In the genomic region with DNA sequence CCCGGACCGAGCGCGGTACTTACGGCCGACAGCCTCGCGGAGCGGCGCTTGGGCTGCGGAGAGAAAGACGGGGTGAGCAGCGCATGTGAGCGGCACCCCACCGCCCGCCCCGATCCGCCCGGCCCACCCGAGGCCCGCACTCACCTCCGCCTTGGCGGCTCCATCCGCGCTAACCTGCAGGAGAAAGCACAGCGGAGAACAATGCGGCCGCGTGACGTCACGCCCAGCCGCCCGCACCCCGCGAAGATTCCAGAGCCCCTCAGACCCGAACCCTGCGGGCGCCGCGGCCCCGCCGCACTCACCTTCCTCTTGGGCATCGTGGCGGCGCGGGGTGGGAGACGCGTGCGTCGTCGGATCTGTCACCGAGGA, we compare ENCODE assay signal across 8 mouse cellular contexts. TPM values are rescaled to one million over a fixed set of nuclear protein-coding genes. Genes with fewer than 3 reads are reported as not detected.
A peak's percentile ranks its signal among the peaks of the same experiment; 100 is the strongest.
DNase-seq lines count a peak whose midpoint lies in the region; ATAC-seq and TF ChIP-seq lines count a peak whose summit lies in the region.

No protein-coding gene starts in this region.

- peaks cover 18% of the 10 kb centered on the region for H3K4me1 ChIP-seq in lung, embryonic 16.5 days (replicated peaks; ENCODE audit: control insufficient read depth, insufficient read depth, low read length)
- peaks cover 8% of the 10 kb centered on the region; the same call in 1 of the 2 replicates for H3K4me1 ChIP-seq in embryonic fibroblast, embryonic 13.5 days (ENCODE audit: control insufficient read depth, insufficient read depth, low read length)
- peaks cover 14% of the 10 kb centered on the region for H3K4me1 ChIP-seq in limb, embryonic 14.5 days (ENCODE audit: control insufficient read depth, insufficient read depth, low read length)
- H3K4me1 ChIP-seq in stomach, embryonic 15.5 days: peaks cover 14% of the 10 kb centered on the region

- DNase-seq in lung, postnatal 4 days: no peak
- peak; percentile 71 for DNase-seq in limb, embryonic 14.5 days (ENCODE audit: low spot score)
- no peak for DNase-seq in kidney, postnatal 10 days
- no peak for DNase-seq in frontal cortex, postnatal 10 days (ENCODE audit: low spot score in 2 of 2)
- no peak for DNase-seq in thymus, adult 18-20 months

- peak overlapping the region; percentile 98 for H3K9ac ChIP-seq in lung, embryonic 16.5 days (ENCODE audit: low read length)
- H3K9ac ChIP-seq in limb, embryonic 14.5 days (ENCODE audit: low read depth, low read length, severe bottlenecking): peak overlapping the region; percentile 98
- H3K9ac ChIP-seq in stomach, embryonic 15.5 days: peak overlapping the region; percentile 86

- no peak; the same call in 1 of the 2 replicates for TF ChIP-seq POLR2A in embryonic fibroblast, embryonic 13.5 days (IDR thresholded peaks at IDR 0.05; ENCODE audit: low read depth, low read length)
- TF ChIP-seq POLR2A in limb, embryonic 14.5 days (IDR thresholded peaks at IDR 0.05; ENCODE audit: borderline replicate concordance, extremely low read depth, insufficient read depth, insufficient read length): no peak

- peak overlapping the region; percentile 86 for H3K27ac ChIP-seq in lung, embryonic 16.5 days (ENCODE audit: low read length)
- peak overlapping the region; percentile 81 for H3K27ac ChIP-seq in embryonic fibroblast, embryonic 13.5 days (ENCODE audit: insufficient read depth, low read length)
- H3K27ac ChIP-seq in limb, embryonic 14.5 days (replicated peaks; ENCODE audit: low read depth, low read length): peak overlapping the region; percentile 97
- peak overlapping the region; percentile 97 for H3K27ac ChIP-seq in stomach, embryonic 15.5 days

- H3K9me3 ChIP-seq in lung, embryonic 16.5 days (ENCODE audit: control insufficient read depth, low read length): no peaks in the 10 kb centered on the region
- no peaks in the 10 kb centered on the region for H3K9me3 ChIP-seq in limb, embryonic 14.5 days (ENCODE audit: control insufficient read depth, low read length)
- no peaks in the 10 kb centered on the region for H3K9me3 ChIP-seq in stomach, embryonic 15.5 days

- H3K4me2 ChIP-seq in lung, embryonic 16.5 days (ENCODE audit: low read depth, low read length): peak overlapping the region; percentile 91
- H3K4me2 ChIP-seq in limb, embryonic 14.5 days (replicated peaks; ENCODE audit: low read depth, low read length, severe bottlenecking): peak overlapping the region; percentile 86
- H3K4me2 ChIP-seq in stomach, embryonic 15.5 days: peak overlapping the region; percentile 59

- peak overlapping the region; percentile 93 for H3K4me3 ChIP-seq in lung, embryonic 16.5 days (ENCODE audit: low read length)
- H3K4me3 ChIP-seq in embryonic fibroblast, embryonic 13.5 days (ENCODE audit: insufficient read depth, low read length): peak overlapping the region; percentile 90
- peak overlapping the region; percentile 97 for H3K4me3 ChIP-seq in limb, embryonic 14.5 days (replicated peaks; ENCODE audit: low read length)
- H3K4me3 ChIP-seq in stomach, embryonic 15.5 days (replicated peaks): peak overlapping the region; percentile 92

- peaks cover 29% of the 10 kb centered on the region for H3K36me3 ChIP-seq in lung, embryonic 16.5 days (ENCODE audit: control insufficient read depth, insufficient read depth, low read length)
- H3K36me3 ChIP-seq in limb, embryonic 14.5 days (ENCODE audit: control insufficient read depth, insufficient read depth, low read length): peaks cover 44% of the 10 kb centered on the region
- H3K36me3 ChIP-seq in stomach, embryonic 15.5 days: peaks cover 29% of the 10 kb centered on the region

- no peaks in the 10 kb centered on the region for H3K27me3 ChIP-seq in lung, embryonic 16.5 days (ENCODE audit: control insufficient read depth, insufficient read depth, low read depth, low read length)
- H3K27me3 ChIP-seq in limb, embryonic 14.5 days (ENCODE audit: control insufficient read depth, insufficient read depth, low read length): no peaks in the 10 kb centered on the region
- H3K27me3 ChIP-seq in stomach, embryonic 15.5 days (replicated peaks): no peaks in the 10 kb centered on the region

- no peak for TF ChIP-seq CTCF in embryonic fibroblast, embryonic 13.5 days (IDR thresholded peaks at IDR 0.05; ENCODE audit: borderline replicate concordance, insufficient read depth, low read length)

- WGBS in lung, embryonic 16.5 days: 0% methylated on average over 40 of the region's 52 CpGs
- 1% methylated on average over 16 of the region's 52 CpGs for WGBS in limb, embryonic 14.5 days
- WGBS in stomach, embryonic 15.5 days: under 1% methylated on average over 41 of the region's 52 CpGs

- peak; percentile 63 for ATAC-seq in lung, embryonic 16.5 days (ENCODE audit: low read depth)
- peak; percentile 57 for ATAC-seq in limb, embryonic 14.5 days (ENCODE audit: low FRiP score, low read depth)
- peak; percentile 45 for ATAC-seq in stomach, embryonic 15.5 days (ENCODE audit: insufficient read depth, low FRiP score, low read depth)

RNA-seq across cellular contexts. Expression of a gene that starts 0.3 kb away (rescaled TPM):
- 506 and 671 TPM in 2 replicates for polyA plus RNA-seq in lung, embryonic 16.5 days (2015; fragmentation: Nextera tagmentation; extraction: Ambion mirVana)
- 261 and 299 TPM in 2 replicates for polyA plus RNA-seq in embryonic fibroblast, embryonic 13.5 days (2011; ENCODE audit: insufficient read length, low read depth, missing spikeins)
- polyA plus RNA-seq in limb, embryonic 14.5 days (2012; rRNA removed): 283 and 371 TPM in 2 replicates
- 661 and 673 TPM in 2 replicates for polyA plus RNA-seq in limb, embryonic 14.5 days (2014; fragmentation: Nextera tagmentation; extraction: Ambion mirVana)
- polyA plus RNA-seq in stomach, embryonic 15.5 days (2015; fragmentation: Nextera tagmentation; extraction: Ambion mirVana): 476 and 575 TPM in 2 replicates

RNA-seq across cellular contexts. Expression of a gene that starts 17.9 kb away (rescaled TPM):
- polyA plus RNA-seq in lung, embryonic 16.5 days (2015; fragmentation: Nextera tagmentation; extraction: Ambion mirVana): 42.0 and 42.2 TPM in 2 replicates
- polyA plus RNA-seq in embryonic fibroblast, embryonic 13.5 days (2011; ENCODE audit: insufficient read length, low read depth, missing spikeins): 28.5 and 35.2 TPM in 2 replicates
- polyA plus RNA-seq in limb, embryonic 14.5 days (2012; rRNA removed): 54.7 and 58.6 TPM in 2 replicates
- polyA plus RNA-seq in limb, embryonic 14.5 days (2014; fragmentation: Nextera tagmentation; extraction: Ambion mirVana): 52.9 and 53.9 TPM in 2 replicates
- 60.0 and 65.5 TPM in 2 replicates for polyA plus RNA-seq in stomach, embryonic 15.5 days (2015; fragmentation: Nextera tagmentation; extraction: Ambion mirVana)

RNA-seq across cellular contexts. Expression of a gene that starts 44.9 kb away (rescaled TPM):
- 69.7 and 70.3 TPM in 2 replicates for polyA plus RNA-seq in lung, embryonic 16.5 days (2015; fragmentation: Nextera tagmentation; extraction: Ambion mirVana)
- 79.1 and 122 TPM in 2 replicates for polyA plus RNA-seq in embryonic fibroblast, embryonic 13.5 days (2011; ENCODE audit: insufficient read length, low read depth, missing spikeins)
- polyA plus RNA-seq in limb, embryonic 14.5 days (2012; rRNA removed): 70.1 and 73.5 TPM in 2 replicates
- 107 and 116 TPM in 2 replicates for polyA plus RNA-seq in limb, embryonic 14.5 days (2014; fragmentation: Nextera tagmentation; extraction: Ambion mirVana)
- polyA plus RNA-seq in stomach, embryonic 15.5 days (2015; fragmentation: Nextera tagmentation; extraction: Ambion mirVana): 75.2 and 76.2 TPM in 2 replicates
